Mouse (Mus musculus) liver, adult (tissue): Measurements from ENCODE around the gene Ear6.

ENCODE experiments used
- GATA4 ChIP-seq: IDR thresholded peaks from 2 replicates; pipeline ENCODE4 v1.6.1; 2014; ENCODE audit warnings: mild to moderate bottlenecking, low read length; ENCODE audit not compliant: insufficient replicate concordance

Gene Ear6

GRCm38 (mm10) chr14:51893094-51893794 is 39.7 kb downstream of the Ear6 start:
- no peak for TF ChIP-seq GATA4

GRCm38 (mm10) chr14:51893809-51894208 is 40.3 kb downstream of the Ear6 start:
- no peak for TF ChIP-seq GATA4

GRCm38 (mm10) chr14:51895071-51895470 is 41.6 kb downstream of the Ear6 start:
- TF ChIP-seq GATA4 = no peak

DNA sequence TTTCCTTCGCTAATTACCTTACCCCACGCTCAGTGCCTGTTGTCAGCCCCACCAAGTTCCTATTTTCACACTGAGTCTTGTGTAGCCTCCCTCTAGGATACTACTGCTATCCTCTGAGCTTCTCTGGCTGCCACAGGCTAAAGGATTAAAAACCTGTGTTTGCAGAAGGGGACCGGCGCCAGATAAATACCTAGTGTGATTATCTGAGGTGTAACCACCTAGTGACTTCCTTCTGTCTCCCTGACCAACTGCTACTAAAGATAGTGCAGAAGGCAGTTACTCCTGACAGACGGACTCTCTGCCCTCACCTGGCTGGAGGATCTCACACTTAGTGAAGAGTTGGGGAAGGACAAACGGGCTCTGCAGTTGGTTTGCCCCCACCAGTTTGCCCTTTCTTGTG is 42.5 kb downstream of the Ear6 start:
- no peak for TF ChIP-seq GATA4

DNA sequence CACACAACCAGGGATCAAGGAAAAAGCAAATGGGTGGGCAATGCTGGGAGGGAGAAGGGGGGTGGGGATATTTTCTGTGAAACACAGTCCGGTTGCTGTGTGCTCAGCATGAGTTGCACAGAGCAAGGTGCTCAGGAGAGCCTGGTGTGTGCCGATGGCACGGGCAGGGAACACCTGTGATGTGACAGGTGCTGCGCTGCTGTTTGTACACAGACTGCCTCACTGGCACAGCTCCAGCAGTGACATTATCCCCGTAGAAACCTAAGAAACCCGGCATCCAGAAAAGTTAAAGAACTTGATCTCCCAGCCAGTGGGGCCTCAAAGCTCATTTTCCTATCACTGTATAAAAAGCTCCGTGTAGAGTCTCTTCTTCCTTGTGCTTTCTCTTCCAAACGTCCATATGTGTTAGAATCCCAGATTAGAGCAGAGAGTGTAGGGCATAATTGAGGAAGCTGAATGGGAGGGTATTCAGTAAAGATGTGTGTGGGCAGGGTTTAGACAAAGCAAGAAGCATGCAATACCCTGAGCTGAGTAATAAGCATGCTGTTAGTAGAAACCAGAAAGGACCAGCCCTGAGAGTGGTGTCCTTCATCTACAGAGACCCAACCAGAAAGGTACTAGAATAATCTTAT is 43.2 kb downstream of the Ear6 start:
- no peak for TF ChIP-seq GATA4

- peak; percentile 63; the same call in 1 of the 2 replicates for TF ChIP-seq GATA4
Measured at GRCm38 (mm10) chr14:51899351-51899750, 45.9 kb downstream of the Ear6 start.

- TF ChIP-seq GATA4 = no peak
Measured at GRCm38 (mm10) chr14:51902806-51903710, 49.6 kb downstream of the Ear6 start.

DNA sequence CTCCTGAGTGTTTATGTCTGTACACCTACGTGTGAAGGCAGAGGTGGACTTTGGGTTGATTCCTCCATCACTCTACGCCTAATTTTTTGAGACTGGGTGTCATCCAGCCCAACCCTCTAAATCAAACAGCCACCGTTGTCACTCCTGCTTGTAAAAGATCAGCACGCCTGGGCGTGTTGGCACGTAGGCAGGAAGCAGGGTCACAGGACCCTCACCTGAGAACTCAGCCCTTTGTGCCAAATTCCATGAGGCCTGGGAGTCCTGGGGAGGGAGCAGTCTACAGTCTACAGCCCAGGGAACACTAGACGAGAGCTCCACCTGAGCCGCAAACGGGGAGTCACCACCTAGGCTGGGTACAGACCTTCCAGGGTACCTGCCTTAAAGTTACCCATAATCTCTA is 50.3 kb downstream of the Ear6 start:
- no peak for TF ChIP-seq GATA4
